In genomic region chr11:94321931-94322400, GRCm38 (mm10) we compare ENCODE assay signal across 8 mouse cellular contexts. TPM values are rescaled to one million over a fixed set of nuclear protein-coding genes. Genes with fewer than 3 reads are reported as not detected.
DNase-seq lines count a peak whose midpoint lies in the region; ATAC-seq lines count a peak whose summit lies in the region.

Gene Luc7l3, minus strand, starts transcription at chr11:94321988.

- peak; percentile 94 for ATAC-seq in hindbrain, embryonic 15.5 days (ENCODE audit: low FRiP score, low read depth)

- H3K4me2 ChIP-seq in hindbrain, embryonic 15.5 days: peak within 1 kb of the TSS; percentile 77

- under 1% methylated on average over 36 of the region's 36 CpGs for WGBS in hindbrain, embryonic 15.5 days

- no peaks in the 10 kb centered on the region for H3K9me3 ChIP-seq in hindbrain, embryonic 15.5 days

- H3K27ac ChIP-seq in hindbrain, embryonic 15.5 days (replicated peaks): peak within 1 kb of the TSS; percentile 97

- H3K4me1 ChIP-seq in hindbrain, embryonic 15.5 days (replicated peaks): peaks cover 51% of the 10 kb centered on the region

- no peaks in the 10 kb centered on the region for H3K36me3 ChIP-seq in hindbrain, embryonic 15.5 days

- peak within 1 kb of the TSS; percentile 97 for H3K9ac ChIP-seq in hindbrain, embryonic 15.5 days

- H3K27me3 ChIP-seq in hindbrain, embryonic 15.5 days: no peaks in the 10 kb centered on the region

- DNase-seq in WW6 (ENCODE audit: low read depth, low spot score): peak; percentile 86
- DNase-seq in cerebellum, postnatal 36 days: peak; percentile 97
- peak; percentile 94 for DNase-seq in gastrocnemius, adult 18-20 months (ENCODE audit: low spot score)
- peak; percentile 96 to 98 for DNase-seq in left cerebral cortex, adult 18-20 months (ENCODE audit: low spot score in 2 of 2)
- peak; percentile 96 to 97 for DNase-seq in lung, postnatal 4 days
- peak; percentile 96 for DNase-seq in retina, postnatal 1 day
- peak; percentile 97 for DNase-seq in thymus, postnatal 4 days

- peak within 1 kb of the TSS; percentile 87 for H3K4me3 ChIP-seq in hindbrain, embryonic 15.5 days

RNA-seq across cellular contexts. Expression of gene Luc7l3, which starts in this region (rescaled TPM):
- total RNA-seq in gastrocnemius, adult 18-20 months (2021): 10 to 100 TPM; 30.3 to 44.2 TPM
- polyA plus RNA-seq in hindbrain, embryonic 15.5 days (2015; fragmentation: Nextera tagmentation; extraction: Ambion mirVana): 126 and 127 TPM in 2 replicates
- 100 to 1,000 TPM; 110 to 111 TPM for total RNA-seq in left cerebral cortex, adult 18-20 months (2021)

Comparison
In these comparisons a context has a peak if more than half of its experiments do, and no peak if none do; other contexts are left out.
1. Peak in every context shown above with its lines: DNase-seq, ATAC-seq, H3K4me3 ChIP-seq and H3K27ac ChIP-seq.